Mouse (Mus musculus) testis, postnatal 10 days (tissue): ENCODE measurements at regions not wholly inside any gene's neighbourhood (a gene's known extent, or its start where the extent isn't known, plus 50 kb on each side); places are given as distances from the start of the nearest gene placed in this dataset.
"Not testable (repeated sequence)": the region's sequence is repeated elsewhere in the genome, so short reads cannot be mapped to it uniquely, and the experiment has no call there.

Experiments
- DNase-seq: peaks from one replicate; pipeline ENCODE4 v3.0.0; 2021; ENCODE audit warnings: low spot score

- no peak for DNase-seq
Measured at GRCm38 (mm10) chr10:20891426-20891825, 60.9 kb upstream of the Ahi1 start.

- DNase-seq = no peak
Measured at GRCm38 (mm10) chr10:20883618-20884017, 68.7 kb upstream of the Ahi1 start.

- DNase-seq = no peak
Measured at GRCm38 (mm10) chr10:20882599-20882998, 69.7 kb upstream of the Ahi1 start.

- no peak for DNase-seq
Measured at GRCm38 (mm10) chr10:20880251-20880650, 72.1 kb upstream of the Ahi1 start.

- DNase-seq = no peak
Measured at GRCm38 (mm10) chr10:20879482-20879881, 72.9 kb upstream of the Ahi1 start.

- no peak for DNase-seq
Measured at GRCm38 (mm10) chr10:20867076-20867475, 85.3 kb upstream of the Ahi1 start.

GRCm38 (mm10) chr10:20865031-20865430, 87.3 kb upstream of the Ahi1 start:
- DNase-seq = no peak

- no peak for DNase-seq
Measured at GRCm38 (mm10) chr10:20857413-20857812, 94.9 kb upstream of the Ahi1 start.

GRCm38 (mm10) chr10:20854621-20855363, 97.6 kb upstream of the Ahi1 start:
- peak; percentile 44 for DNase-seq

- DNase-seq = no peak
Measured at GRCm38 (mm10) chr10:20847287-20847686, 105.1 kb upstream of the Ahi1 start.

- DNase-seq = no peak
Measured at GRCm38 (mm10) chr10:20843277-20843676, 109.1 kb upstream of the Ahi1 start.

- no peak for DNase-seq
Measured at GRCm38 (mm10) chr10:20842131-20842530, 110.2 kb upstream of the Ahi1 start.

GRCm38 (mm10) chr10:20841430-20842040, 110.8 kb upstream of the Ahi1 start:
- DNase-seq = no peak

- no peak for DNase-seq
Measured at GRCm38 (mm10) chr10:20838685-20839425, 113.5 kb upstream of the Ahi1 start.

- not testable (repeated sequence) for DNase-seq
Measured at GRCm38 (mm10) chr10:20836816-20837215, 111.9 kb upstream of the Pde7b start.

- DNase-seq = no peak
Measured at GRCm38 (mm10) chr10:20834806-20835575, 110.1 kb upstream of the Pde7b start.

GRCm38 (mm10) chr10:20828304-20828703, 103.4 kb upstream of the Pde7b start:
- no peak for DNase-seq

GRCm38 (mm10) chr10:20827473-20827872, 102.6 kb upstream of the Pde7b start:
- DNase-seq = no peak

- no peak for DNase-seq
Measured at GRCm38 (mm10) chr10:20818548-20818947, 93.7 kb upstream of the Pde7b start.

- DNase-seq = no peak
Measured at GRCm38 (mm10) chr10:20799792-20800191, 74.9 kb upstream of the Pde7b start.

GRCm38 (mm10) chr10:20798400-20798799, 73.5 kb upstream of the Pde7b start:
- DNase-seq = no peak

GRCm38 (mm10) chr10:20793956-20794355, 69.1 kb upstream of the Pde7b start:
- no peak for DNase-seq
